Mouse (Mus musculus) myocyte (in vitro differentiated cells): ENCODE measurements around the gene Setd3. TPM values are rescaled to one million over a fixed set of nuclear protein-coding genes. Genes with fewer than 3 reads are reported as not detected.

ENCODE experiments used
- H3K27me3 ChIP-seq: one replicate; pipeline ENCODE4 v1.6.1; 2011; ENCODE audit not compliant: control insufficient read depth, insufficient read depth, insufficient read length
- H3K36me3 ChIP-seq: one replicate; pipeline ENCODE4 v1.6.1; 2011; ENCODE audit not compliant: control insufficient read depth, insufficient read depth
- H3K4me2 ChIP-seq: one replicate; pipeline ENCODE4 v1.6.1; 2011; ENCODE audit warnings: low read depth, control low read depth
- H3K4me3 ChIP-seq: one replicate; pipeline ENCODE4 v1.5.1; 2011; ENCODE audit warnings: mild to moderate bottlenecking, control low read depth, moderate library complexity
- H3K79me2 ChIP-seq: one replicate; pipeline ENCODE4 v1.6.1; 2011; ENCODE audit not compliant: control insufficient read depth, insufficient read depth
- H3ac ChIP-seq: one replicate; pipeline ENCODE4 v1.6.1; 2011; ENCODE audit not compliant: control insufficient read depth, insufficient read length
- CEBPB ChIP-seq: IDR thresholded peaks from 2 replicates; pipeline ENCODE4 v1.6.1; 2011; ENCODE audit warnings: mild to moderate bottlenecking, moderate library complexity; ENCODE audit not compliant: poor library complexity, insufficient read depth, severe bottlenecking
- E2F4 ChIP-seq: IDR thresholded peaks from one replicate; pipeline ENCODE4 v1.6.1; 2011; ENCODE audit warnings: mild to moderate bottlenecking, control low read depth, moderate library complexity; ENCODE audit not compliant: insufficient read depth
- MAX ChIP-seq: IDR thresholded peaks from one replicate; pipeline ENCODE4 v1.6.1; 2011; ENCODE audit warnings: low read depth, mild to moderate bottlenecking, control low read depth
- MYOD1 ChIP-seq, 3 experiments: IDR thresholded peaks; one replicate each; pipeline ENCODE4 v1.6.1; 2011; ENCODE audit warnings: control low read depth in 2 of 3, low read depth in 2 of 3, mild to moderate bottlenecking in 2 of 3, moderate library complexity in 1 of 3; ENCODE audit not compliant: insufficient read length in 2 of 3, control insufficient read depth in 1 of 3
- MYOG ChIP-seq, 3 experiments: IDR thresholded peaks; one replicate each; pipeline ENCODE4 v1.6.1; 2011; ENCODE audit warnings: control low read depth in 2 of 3, low read depth in 2 of 3, mild to moderate bottlenecking in 2 of 3; ENCODE audit not compliant: insufficient read length in 2 of 3, control insufficient read depth in 1 of 3, insufficient read depth in 1 of 3
- POLR2A ChIP-seq: IDR thresholded peaks from one replicate; pipeline ENCODE4 v1.6.1; 2011; ENCODE audit warnings: low read depth, mild to moderate bottlenecking, control low read depth, moderate library complexity; ENCODE audit not compliant: insufficient read length
- POLR2AphosphoS2 ChIP-seq: IDR thresholded peaks from one replicate; pipeline ENCODE4 v1.6.1; 2011; ENCODE audit warnings: low read depth, control low read depth; ENCODE audit not compliant: insufficient read length
- REST ChIP-seq: IDR thresholded peaks from one replicate; pipeline ENCODE4 v1.6.1; 2011; ENCODE audit warnings: mild to moderate bottlenecking, control low read depth, moderate library complexity; ENCODE audit not compliant: insufficient read depth, insufficient read length
- SRF ChIP-seq: IDR thresholded peaks from one replicate; pipeline ENCODE4 v1.6.1; 2011; ENCODE audit warnings: low read depth; ENCODE audit not compliant: control insufficient read depth, insufficient read length
- TCF12 ChIP-seq: IDR thresholded peaks from one replicate; pipeline ENCODE4 v1.6.1; 2011; ENCODE audit warnings: mild to moderate bottlenecking, control low read depth; ENCODE audit not compliant: poor library complexity, insufficient read depth, severe bottlenecking
- TCF3 ChIP-seq: IDR thresholded peaks from one replicate; pipeline ENCODE4 v1.6.1; 2011; ENCODE audit warnings: low read depth, control low read depth; ENCODE audit not compliant: insufficient read length
- USF1 ChIP-seq: IDR thresholded peaks from one replicate; pipeline ENCODE4 v1.6.1; 2011; ENCODE audit warnings: low read depth, mild to moderate bottlenecking, control low read depth, moderate library complexity
- polyA plus RNA-seq: library from polyadenylated mRNA; unstranded; fragments of >200 nt; fragmentation: generic; extraction: Trizol; gene quantifications from one replicate; pipeline ENCODE4 v1.2.1, GENCODE M21; 2012; ENCODE audit warnings: missing spikeins

Setd3 gene
- polyA plus RNA-seq, 1 experiment: 54.0 TPM

DNA sequence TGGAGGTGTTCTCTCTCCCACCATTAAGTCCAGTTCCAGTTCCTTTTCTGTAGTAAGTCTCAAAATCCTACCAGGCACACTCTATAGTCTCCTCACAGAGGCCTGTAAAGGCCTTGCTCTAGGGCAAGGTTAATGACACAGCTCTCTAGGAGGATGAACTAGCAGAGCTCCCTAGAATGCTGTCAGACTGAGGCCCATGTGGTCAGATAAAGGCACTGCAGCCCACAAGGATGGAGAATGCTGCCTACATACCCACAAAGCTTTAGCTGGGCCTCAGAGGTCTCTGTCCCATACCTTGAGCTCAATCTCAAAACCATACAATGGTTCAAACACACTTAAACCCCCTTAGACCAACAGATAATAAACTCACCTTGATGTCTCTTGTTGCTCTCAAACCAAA, 19.3 kb downstream of the Setd3 start:
- peaks cover 20% of the 10 kb centered on the region for H3K36me3 ChIP-seq
- no peak overlapping the region for H3K4me3 ChIP-seq
- no peak overlapping the region for H3K4me2 ChIP-seq
- no peak overlapping the region for H3ac ChIP-seq
- TF ChIP-seq MAX (no peak), TCF3 (no peak), TCF12 (no peak), E2F4 (no peak), MYOD1 (IDR thresholded peaks at IDR 0.05; ENCODE audit: control insufficient read depth in 1 of 3, insufficient read length in 2 of 3, low read depth in 2 of 3) (no peak), MYOG (IDR thresholded peaks at IDR 0.05; ENCODE audit: control insufficient read depth in 1 of 3, insufficient read depth in 1 of 3, insufficient read length in 2 of 3, low read depth in 2 of 3) (no peak), USF1 (no peak)
- H3K27me3 ChIP-seq: no peaks in the 10 kb centered on the region
- no peaks in the 10 kb centered on the region for H3K79me2 ChIP-seq

DNA sequence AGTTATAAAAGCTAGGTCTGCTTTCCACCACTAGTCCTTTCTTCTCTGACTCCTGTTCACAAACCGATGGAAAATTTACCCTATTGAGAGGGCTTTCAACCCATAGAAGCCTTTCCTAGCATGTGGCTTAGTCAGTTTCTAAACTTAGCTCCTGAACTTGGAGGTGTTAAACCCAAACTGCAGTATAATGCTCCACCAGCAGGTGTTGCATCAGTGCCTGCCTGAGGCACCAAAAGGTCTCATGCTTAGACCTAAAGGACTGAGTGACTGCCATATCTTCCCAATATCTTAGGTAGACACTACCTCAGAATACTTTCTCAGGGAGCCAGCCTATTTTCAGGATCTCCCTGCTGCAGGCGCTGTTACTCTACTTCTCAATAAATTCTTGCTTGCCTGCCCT, 26.4 kb downstream of the Setd3 start:
- no peaks in the 10 kb centered on the region for H3K79me2 ChIP-seq
- no peak overlapping the region for H3K4me2 ChIP-seq
- H3K36me3 ChIP-seq: peaks cover 17% of the 10 kb centered on the region

DNA sequence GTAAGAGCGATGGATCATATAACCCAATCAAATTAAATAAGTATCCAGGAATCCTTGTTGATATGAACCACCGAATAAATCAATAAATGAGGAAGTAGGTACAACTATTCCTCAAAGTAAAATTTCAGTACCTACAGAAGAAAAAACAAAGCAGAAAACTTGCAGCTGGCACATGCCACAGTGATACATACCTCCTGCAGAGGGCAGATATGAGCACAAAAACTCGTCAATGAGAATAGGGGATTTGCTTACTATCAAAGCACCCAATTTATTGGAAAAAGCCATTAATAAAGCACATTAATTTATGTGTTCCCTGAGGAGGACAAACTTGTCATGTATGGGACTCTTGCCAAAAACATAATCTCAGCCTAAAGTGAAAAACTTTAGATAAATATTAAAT, 29.4 kb downstream of the Setd3 start:
- H3K27me3 ChIP-seq: no peaks in the 10 kb centered on the region
- no peak for TF ChIP-seq REST
- no peak for TF ChIP-seq MAX
- TF ChIP-seq SRF: no peak
- no peak for TF ChIP-seq POLR2AphosphoS2
- TF ChIP-seq POLR2A: no peak
- TF ChIP-seq TCF3: no peak
- TF ChIP-seq MYOG (IDR thresholded peaks at IDR 0.05; ENCODE audit: control insufficient read depth in 1 of 3, insufficient read depth in 1 of 3, insufficient read length in 2 of 3, low read depth in 2 of 3): no peak
- no peak for TF ChIP-seq CEBPB
- TF ChIP-seq MYOD1 (IDR thresholded peaks at IDR 0.05; ENCODE audit: control insufficient read depth in 1 of 3, insufficient read length in 2 of 3, low read depth in 2 of 3): no peak
- TF ChIP-seq TCF12: no peak
- no peak for TF ChIP-seq E2F4
- no peak for TF ChIP-seq USF1
- H3ac ChIP-seq: no peak overlapping the region
- H3K36me3 ChIP-seq: peaks cover 14% of the 10 kb centered on the region
- H3K4me2 ChIP-seq: no peak overlapping the region
- H3K79me2 ChIP-seq: no peaks in the 10 kb centered on the region
- H3K4me3 ChIP-seq: no peak overlapping the region

More for the DNA sequence above, 26.4 kb downstream of the Setd3 start:
- H3K4me3 ChIP-seq: no peak overlapping the region
- H3ac ChIP-seq: no peak overlapping the region
- no peak for TF ChIP-seq USF1
- no peak for TF ChIP-seq MYOG (IDR thresholded peaks at IDR 0.05; ENCODE audit: control insufficient read depth in 1 of 3, insufficient read depth in 1 of 3, insufficient read length in 2 of 3, low read depth in 2 of 3)
- TF ChIP-seq CEBPB: no peak
- H3K27me3 ChIP-seq: no peaks in the 10 kb centered on the region

DNA sequence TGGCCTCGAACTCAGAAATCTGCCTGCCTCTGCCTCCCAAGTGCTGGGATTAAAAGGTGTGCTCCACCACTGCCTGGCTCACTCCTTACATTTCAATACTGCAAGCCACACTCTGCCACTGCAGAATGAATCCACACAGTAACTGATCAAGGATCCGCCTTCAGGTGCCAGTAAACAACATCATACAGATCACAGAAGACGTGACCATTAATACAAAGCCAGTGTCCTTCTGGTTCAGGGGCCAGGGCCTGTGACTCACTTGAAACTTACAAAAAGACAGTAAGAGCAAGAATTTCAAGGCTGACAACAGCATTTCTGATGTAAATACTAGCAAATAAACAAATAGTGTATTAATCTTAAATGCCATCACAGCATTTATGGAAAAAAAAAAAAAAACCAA, 33.9 kb downstream of the Setd3 start:
- TF ChIP-seq CEBPB (no peak), REST (no peak), SRF (no peak), MYOD1 (IDR thresholded peaks at IDR 0.05; ENCODE audit: control insufficient read depth in 1 of 3, insufficient read length in 2 of 3, low read depth in 2 of 3) (no peak), MAX (no peak), POLR2AphosphoS2 (no peak), POLR2A (no peak), TCF3 (no peak), USF1 (no peak), TCF12 (no peak), E2F4 (no peak), MYOG (IDR thresholded peaks at IDR 0.05; ENCODE audit: control insufficient read depth in 1 of 3, insufficient read depth in 1 of 3, insufficient read length in 2 of 3, low read depth in 2 of 3) (no peak)
- H3ac ChIP-seq: no peak overlapping the region
- no peaks in the 10 kb centered on the region for H3K27me3 ChIP-seq
- H3K4me3 ChIP-seq: no peak overlapping the region
- no peak overlapping the region for H3K4me2 ChIP-seq
- peaks cover 9% of the 10 kb centered on the region for H3K36me3 ChIP-seq
- H3K79me2 ChIP-seq: no peaks in the 10 kb centered on the region

DNA sequence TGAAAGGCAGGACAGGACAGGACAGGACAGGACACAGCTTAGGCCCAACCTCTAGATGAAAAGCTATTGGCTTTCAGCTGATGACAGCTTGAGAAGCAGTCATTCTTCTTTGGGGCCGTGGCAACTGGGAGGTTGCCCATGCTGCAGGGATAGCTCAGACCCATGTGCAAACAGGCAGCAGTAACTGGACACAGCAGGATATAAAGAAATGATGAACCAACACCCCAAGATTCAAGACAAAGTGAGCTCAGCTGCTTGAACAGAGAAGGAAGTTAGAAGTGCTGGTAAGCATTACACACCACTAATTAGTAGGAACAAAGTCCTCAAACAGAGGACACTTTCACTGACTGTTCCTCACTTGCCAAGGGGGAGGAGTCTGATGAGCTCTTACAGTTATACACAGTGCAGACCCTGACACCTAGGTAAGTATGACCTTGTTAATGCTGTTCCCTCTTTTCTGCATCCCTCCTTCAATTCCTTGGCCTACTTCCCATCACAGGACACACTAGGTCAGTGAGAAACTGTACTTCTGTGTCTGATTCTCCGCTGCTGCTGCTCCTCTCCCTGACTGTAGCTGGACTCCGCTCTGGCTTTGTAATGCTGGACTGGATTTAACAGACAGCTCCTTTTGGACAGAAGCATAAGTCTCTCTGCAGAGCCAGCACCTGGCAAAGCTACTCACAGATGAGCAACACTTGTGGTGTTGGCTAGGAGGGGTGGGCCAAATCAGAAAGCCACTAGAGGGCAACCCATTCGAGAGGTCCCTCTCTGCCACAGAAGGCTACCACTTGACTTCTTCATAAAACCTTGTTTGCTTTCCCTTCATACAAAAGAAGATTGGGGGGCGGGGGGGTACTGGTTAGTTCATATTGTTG, 35.3 kb downstream of the Setd3 start:
- H3K36me3 ChIP-seq: peaks cover 11% of the 10 kb centered on the region
- H3K4me2 ChIP-seq: no peak overlapping the region
- H3K79me2 ChIP-seq: no peaks in the 10 kb centered on the region
- H3K27me3 ChIP-seq: no peaks in the 10 kb centered on the region
- TF ChIP-seq SRF: no peak
- peak; percentile 45 to 76 (median 64) for TF ChIP-seq MYOD1 (IDR thresholded peaks at IDR 0.05; ENCODE audit: control insufficient read depth in 1 of 3, insufficient read length in 2 of 3, low read depth in 2 of 3)
- no peak overlapping the region for H3ac ChIP-seq
- H3K4me3 ChIP-seq: no peak overlapping the region
